Mouse (Mus musculus): ENCODE results near the gene Uvssa. TPM values are rescaled to one million over a fixed set of nuclear protein-coding genes. Genes with fewer than 3 reads are reported as not detected.

Uvssa gene
- polyA plus RNA-seq, 1 experiment from 2014 or later: 9.5 TPM

DNA sequence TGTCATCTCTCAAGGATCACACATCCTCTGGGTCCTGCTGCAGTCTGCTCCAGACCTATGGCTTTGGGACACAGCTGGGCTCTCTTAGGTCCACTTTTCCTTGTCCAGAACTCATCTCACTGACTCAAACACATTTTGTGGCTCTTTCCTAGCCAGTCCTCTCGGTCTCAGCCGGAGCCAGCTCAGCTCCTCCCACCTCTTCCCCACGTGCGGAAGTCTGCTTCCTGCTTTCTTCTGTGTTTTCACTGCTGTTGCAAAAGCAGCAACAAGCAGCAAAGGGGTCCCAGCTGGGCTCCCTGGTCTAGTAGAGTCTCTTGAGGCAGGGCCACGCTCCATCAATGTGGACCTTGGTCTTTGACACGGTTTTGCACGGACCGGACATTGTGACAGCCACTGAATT lies 77.4 kb downstream of the Uvssa start:
- no peak for ATAC-seq (ENCODE audit: insufficient read depth, low FRiP score)
- Histone ChIP-seq H3K27me3 (ENCODE audit: control insufficient read depth, insufficient read depth, low read length) (no peaks in the 10 kb centered on the region), H3K4me1 (ENCODE audit: control insufficient read depth, insufficient read depth, low read length) (no peaks in the 10 kb centered on the region), H3K4me2 (ENCODE audit: low read depth, low read length) (no peak overlapping the region), H3K36me3 (ENCODE audit: control insufficient read depth, insufficient read depth, low read length) (no peaks in the 10 kb centered on the region), H3K9ac (ENCODE audit: low read length) (no peak overlapping the region), H3K4me3 (replicated peaks; ENCODE audit: low read length) (no peak overlapping the region), H3K9me3 (replicated peaks; ENCODE audit: control insufficient read depth, low read length) (no peaks in the 10 kb centered on the region), H3K27ac (ENCODE audit: low read length) (no peak overlapping the region)
- 46% methylated on average over 8 of the region's 8 CpGs for WGBS

DNA sequence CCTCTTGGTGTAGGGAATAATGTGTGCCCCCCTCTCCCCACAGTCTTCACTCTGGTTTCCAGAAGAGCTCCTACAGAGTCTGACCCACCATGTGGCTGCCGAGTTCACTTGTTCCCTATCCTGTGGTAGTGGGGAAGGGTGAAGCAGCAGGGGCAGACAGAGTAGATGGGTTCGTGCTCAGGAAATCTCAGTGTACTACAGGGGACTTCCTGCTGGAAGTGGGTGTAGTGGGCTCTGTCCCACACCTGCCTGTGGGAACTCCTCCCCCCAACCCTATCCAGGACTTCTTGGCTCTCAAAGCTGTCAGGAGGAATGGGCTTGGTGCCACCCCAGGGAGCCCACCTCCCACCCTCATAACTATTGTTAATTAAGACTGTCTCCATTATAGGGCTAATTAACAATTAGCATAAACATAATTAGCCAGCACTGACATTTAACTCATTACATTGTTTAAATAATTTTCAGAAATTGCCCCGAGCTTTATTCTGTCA lies 79.8 kb downstream of the Uvssa start:
- H3K9me3 ChIP-seq (replicated peaks; ENCODE audit: control insufficient read depth, low read length): no peaks in the 10 kb centered on the region
- H3K4me1 ChIP-seq (ENCODE audit: control insufficient read depth, insufficient read depth, low read length): no peaks in the 10 kb centered on the region
- H3K36me3 ChIP-seq (ENCODE audit: control insufficient read depth, insufficient read depth, low read length): no peaks in the 10 kb centered on the region
- H3K4me3 ChIP-seq (replicated peaks; ENCODE audit: low read length): no peak overlapping the region
- no peaks in the 10 kb centered on the region for H3K27me3 ChIP-seq (ENCODE audit: control insufficient read depth, insufficient read depth, low read length)
- no peak overlapping the region for H3K27ac ChIP-seq (ENCODE audit: low read length)
- no peak overlapping the region for H3K4me2 ChIP-seq (ENCODE audit: low read depth, low read length)
- no peak overlapping the region for H3K9ac ChIP-seq (ENCODE audit: low read length)
- WGBS: 62% methylated on average over 3 of the region's 3 CpGs
- no peak for ATAC-seq (ENCODE audit: insufficient read depth, low FRiP score)

- H3K27me3 ChIP-seq (ENCODE audit: control insufficient read depth, insufficient read depth, low read length): no peaks in the 10 kb centered on the region
- no peaks in the 10 kb centered on the region for H3K9me3 ChIP-seq (replicated peaks; ENCODE audit: control insufficient read depth, low read length)
- H3K9ac ChIP-seq (ENCODE audit: low read length): no peak overlapping the region
- ATAC-seq (ENCODE audit: insufficient read depth, low FRiP score): no peak
- H3K4me3 ChIP-seq (replicated peaks; ENCODE audit: low read length): no peak overlapping the region
- no peak overlapping the region for H3K4me2 ChIP-seq (ENCODE audit: low read depth, low read length)
- H3K27ac ChIP-seq (ENCODE audit: low read length): no peak overlapping the region
- 43% methylated on average over 2 of the region's 2 CpGs for WGBS
- no peaks in the 10 kb centered on the region for H3K4me1 ChIP-seq (ENCODE audit: control insufficient read depth, insufficient read depth, low read length)
- no peaks in the 10 kb centered on the region for H3K36me3 ChIP-seq (ENCODE audit: control insufficient read depth, insufficient read depth, low read length)
These were observed 80.8 kb downstream of the Uvssa start for GRCm38 (mm10) chr5:33459111-33459510.

- H3K4me3 ChIP-seq (replicated peaks; ENCODE audit: low read length): no peak overlapping the region
- no peaks in the 10 kb centered on the region for H3K9me3 ChIP-seq (replicated peaks; ENCODE audit: control insufficient read depth, low read length)
- no peaks in the 10 kb centered on the region for H3K36me3 ChIP-seq (ENCODE audit: control insufficient read depth, insufficient read depth, low read length)
- 62% methylated on average over 7 of the region's 7 CpGs for WGBS
- no peak overlapping the region for H3K4me2 ChIP-seq (ENCODE audit: low read depth, low read length)
- no peak overlapping the region for H3K9ac ChIP-seq (ENCODE audit: low read length)
- no peaks in the 10 kb centered on the region for H3K27me3 ChIP-seq (ENCODE audit: control insufficient read depth, insufficient read depth, low read length)
- no peak overlapping the region for H3K27ac ChIP-seq (ENCODE audit: low read length)
- ATAC-seq (ENCODE audit: insufficient read depth, low FRiP score): no peak
- H3K4me1 ChIP-seq (ENCODE audit: control insufficient read depth, insufficient read depth, low read length): no peaks in the 10 kb centered on the region
These were observed 86.0 kb downstream of the Uvssa start for GRCm38 (mm10) chr5:33464390-33464789.

DNA sequence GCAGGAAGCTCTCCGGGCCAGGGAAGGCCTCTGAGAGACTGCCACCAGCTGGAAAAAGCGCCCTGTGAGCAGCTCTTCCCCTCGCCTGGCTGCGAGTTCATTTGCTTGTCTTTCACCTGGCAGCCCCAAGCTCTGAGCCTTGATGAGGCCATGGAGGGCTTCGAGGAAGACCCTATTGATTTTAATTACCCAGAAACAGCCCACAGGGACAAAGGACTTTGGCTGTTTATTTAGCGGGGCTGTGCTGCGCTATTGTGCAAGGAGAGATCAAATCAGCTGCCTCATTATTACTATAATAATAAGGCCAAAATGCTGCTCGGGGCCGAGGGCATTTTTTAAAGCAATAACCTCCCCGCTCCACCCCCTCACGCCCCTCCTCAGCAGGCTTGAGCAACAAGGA lies 87.1 kb downstream of the Uvssa start:
- WGBS: 48% methylated on average over 11 of the region's 11 CpGs
- no peaks in the 10 kb centered on the region for H3K4me1 ChIP-seq (ENCODE audit: control insufficient read depth, insufficient read depth, low read length)
- no peaks in the 10 kb centered on the region for H3K9me3 ChIP-seq (replicated peaks; ENCODE audit: control insufficient read depth, low read length)
- H3K27ac ChIP-seq (ENCODE audit: low read length): no peak overlapping the region
- no peak overlapping the region for H3K9ac ChIP-seq (ENCODE audit: low read length)
- ATAC-seq (ENCODE audit: insufficient read depth, low FRiP score): no peak
- no peak overlapping the region for H3K4me3 ChIP-seq (replicated peaks; ENCODE audit: low read length)
- no peaks in the 10 kb centered on the region for H3K27me3 ChIP-seq (ENCODE audit: control insufficient read depth, insufficient read depth, low read length)
- H3K36me3 ChIP-seq (ENCODE audit: control insufficient read depth, insufficient read depth, low read length): no peaks in the 10 kb centered on the region
- H3K4me2 ChIP-seq (ENCODE audit: low read depth, low read length): no peak overlapping the region

Other genes starting within 250 kb of the Uvssa start
- gene Spon2, start 160.1 kb upstream of the Uvssa start, polyA plus RNA-seq (2015; fragmentation: Nextera tagmentation; extraction: Ambion mirVana): 60.9 and 73.3 TPM in 2 replicates
- gene Ctbp1, start 103.6 kb upstream of the Uvssa start, polyA plus RNA-seq (2015; fragmentation: Nextera tagmentation; extraction: Ambion mirVana): 221 TPM in 2 replicates
- 111 and 121 TPM in 2 replicates for gene Maea, start 43.0 kb upstream of the Uvssa start, polyA plus RNA-seq (2015; fragmentation: Nextera tagmentation; extraction: Ambion mirVana)
- not detected in 2 replicates for gene Nkx1-1, start 55.4 kb downstream of the Uvssa start, polyA plus RNA-seq (2015; fragmentation: Nextera tagmentation; extraction: Ambion mirVana)

Measured in stomach, embryonic 16.5 days (tissue).